In genomic region chr8:106606601-106607145, GRCm38 (mm10) we compare ENCODE assay signal across 18 mouse cellular contexts. TPM values are rescaled to one million over a fixed set of nuclear protein-coding genes. Genes with fewer than 3 reads are reported as not detected.
DNase-seq lines count a peak whose midpoint lies in the region; ATAC-seq and TF ChIP-seq lines count a peak whose summit lies in the region.
"Had no signal": no experiment of that assay in that cellular context is flagged by ENCODE, and none has a peak within 500 bp of the region (broad histone marks: within the 10 kb centered on the region; RNA-seq: fewer than 3 reads in every experiment).

No protein-coding gene starts in this region.

- no peak for DNase-seq in liver, adult 2 months (ENCODE audit: extremely low read depth, low read depth, low spot score)
- DNase-seq in liver, embryonic 11.5 days (ENCODE audit: low spot score): no peak
- peak; percentile 30 for DNase-seq in thymus, postnatal 4 days
- DNase-seq in thymus, adult 2 months: no peak
- peak; percentile 30 for DNase-seq in liver, postnatal 0 days
- DNase-seq in yolk sac, embryonic 10.5 days (ENCODE audit: low spot score): no peak
- no peak for DNase-seq in layer of hippocampus, postnatal 14 days (ENCODE audit: low spot score in 2 of 2)
- DNase-seq: cerebellum, postnatal 14 days; heart, postnatal 14 days; kidney, adult 18-20 months; kidney, postnatal 36 days; right cerebral cortex, postnatal 25 days; thymus, adult 18-20 months had no signal

- H3K9me3 ChIP-seq in liver, embryonic 11.5 days (ENCODE audit: control insufficient read depth, low read length): no peaks in the 10 kb centered on the region
- no peaks in the 10 kb centered on the region for H3K9me3 ChIP-seq in liver, postnatal 0 days (ENCODE audit: low read length)
- H3K9me3 ChIP-seq: embryonic facial prominence, embryonic 10.5 days; forebrain, embryonic 13.5 days; hindbrain, embryonic 15.5 days; midbrain, embryonic 13.5 days had no signal

- H3K4me2 ChIP-seq in liver, embryonic 11.5 days: no peak overlapping the region
- H3K4me2 ChIP-seq in liver, postnatal 0 days (ENCODE audit: low read depth, low read length): peak overlapping the region; percentile 51
- H3K4me2 ChIP-seq: forebrain, embryonic 13.5 days; heart, embryonic 11.5 days; hindbrain, embryonic 15.5 days; midbrain, embryonic 13.5 days had no signal

- no peak overlapping the region; the same call in 1 of the 2 replicates for H3K9ac ChIP-seq in liver, adult 2 months (ENCODE audit: low read depth, low read length)
- H3K9ac ChIP-seq in liver, embryonic 11.5 days (ENCODE audit: low read depth, low read length): no peak overlapping the region
- no peak overlapping the region for H3K9ac ChIP-seq in liver, postnatal 0 days (replicated peaks)
- H3K9ac ChIP-seq: forebrain, embryonic 13.5 days; hindbrain, embryonic 15.5 days; midbrain, embryonic 13.5 days had no signal

- H3K4me1 ChIP-seq in liver, adult 2 months (ENCODE audit: control insufficient read depth, insufficient read depth, low read length): peaks cover 17% of the 10 kb centered on the region
- H3K4me1 ChIP-seq in liver, embryonic 11.5 days (replicated peaks; ENCODE audit: control insufficient read depth, insufficient read depth, low read length): peaks cover 10% of the 10 kb centered on the region; the same call in 1 of the 2 replicates
- H3K4me1 ChIP-seq in thymus, adult 2 months (replicated peaks; ENCODE audit: control insufficient read depth, insufficient read depth, low read length): peaks cover 25% of the 10 kb centered on the region
- H3K4me1 ChIP-seq in liver, postnatal 0 days (ENCODE audit: insufficient read depth): peaks cover 21% of the 10 kb centered on the region

- H3K36me3 ChIP-seq in liver, adult 2 months (ENCODE audit: control insufficient read depth, insufficient read depth, low read length): no peaks in the 10 kb centered on the region
- H3K36me3 ChIP-seq in liver, embryonic 11.5 days (ENCODE audit: control insufficient read depth, insufficient read depth, low read length): no peaks in the 10 kb centered on the region
- no peaks in the 10 kb centered on the region for H3K36me3 ChIP-seq in thymus, adult 2 months (ENCODE audit: control insufficient read depth, insufficient read depth, low read length)
- no peaks in the 10 kb centered on the region for H3K36me3 ChIP-seq in liver, postnatal 0 days (replicated peaks; ENCODE audit: insufficient read depth, low read length)
- H3K36me3 ChIP-seq: embryonic facial prominence, embryonic 10.5 days; hindbrain, embryonic 15.5 days; midbrain, embryonic 13.5 days had no signal

- 0 out of 2 replicates have a peak, but pooled peaks cover 3% of the 10 kb centered on the region for H3K27me3 ChIP-seq in liver, adult 2 months (ENCODE audit: control insufficient read depth, insufficient read depth, low read length)
- H3K27me3 ChIP-seq in liver, embryonic 11.5 days (replicated peaks; ENCODE audit: control insufficient read depth, insufficient read depth, low read length): peaks cover 54% of the 10 kb centered on the region
- peaks cover 5% of the 10 kb centered on the region; the same call in 1 of the 2 replicates for H3K27me3 ChIP-seq in thymus, adult 2 months (ENCODE audit: control insufficient read depth, insufficient read depth, low read length)
- H3K27me3 ChIP-seq in liver, postnatal 0 days (ENCODE audit: insufficient read depth, low read length): peaks cover 29% of the 10 kb centered on the region

- TF ChIP-seq EP300 in liver, postnatal 0 days (IDR thresholded peaks at IDR 0.05; ENCODE audit: low read depth): no peak

- peak overlapping the region; percentile 22 for H3K27ac ChIP-seq in liver, adult 2 months (replicated peaks; ENCODE audit: insufficient read depth, low read depth, low read length)
- H3K27ac ChIP-seq in liver, embryonic 11.5 days (ENCODE audit: low read depth, low read length): no peak overlapping the region
- no peak overlapping the region for H3K27ac ChIP-seq in thymus, adult 2 months (ENCODE audit: control insufficient read depth, insufficient read depth, low read length)
- peak overlapping the region; percentile 91 for H3K27ac ChIP-seq in liver, postnatal 0 days (ENCODE audit: low read depth)
- H3K27ac ChIP-seq: embryonic facial prominence, embryonic 10.5 days; forebrain, embryonic 13.5 days; hindbrain, embryonic 15.5 days; midbrain, embryonic 13.5 days had no signal

- no peak overlapping the region for H3K4me3 ChIP-seq in liver, adult 2 months (ENCODE audit: insufficient read depth, low read depth, low read length)
- H3K4me3 ChIP-seq in liver, embryonic 11.5 days (ENCODE audit: low read depth, low read length): no peak overlapping the region
- no peak overlapping the region for H3K4me3 ChIP-seq in thymus, adult 2 months (ENCODE audit: control insufficient read depth, insufficient read depth, low read length)
- no peak overlapping the region for H3K4me3 ChIP-seq in liver, postnatal 0 days (ENCODE audit: low read depth, low read length)
- H3K4me3 ChIP-seq: embryonic facial prominence, embryonic 10.5 days; forebrain, embryonic 13.5 days; hindbrain, embryonic 15.5 days; midbrain, embryonic 13.5 days had no signal

- TF ChIP-seq CTCF in liver, adult 2 months (IDR thresholded peaks at IDR 0.05; ENCODE audit: low read depth, low read length): no peak
- TF ChIP-seq CTCF in thymus, adult 2 months (IDR thresholded peaks at IDR 0.05; ENCODE audit: borderline replicate concordance, control insufficient read depth, extremely low read depth, insufficient read depth, low read length, poor library complexity): no peak
- no peak for TF ChIP-seq CTCF in liver, postnatal 0 days (IDR thresholded peaks at IDR 0.05; ENCODE audit: low read depth)

- TF ChIP-seq POLR2A in liver, adult 2 months (IDR thresholded peaks at IDR 0.05; ENCODE audit: extremely low read depth, insufficient read depth, low read length): no peak
- no peak for TF ChIP-seq POLR2A in thymus, adult 2 months (IDR thresholded peaks at IDR 0.05; ENCODE audit: control insufficient read depth, extremely low read depth, insufficient read depth, low read length, poor library complexity)

- ATAC-seq in liver, embryonic 11.5 days (replicated peaks; ENCODE audit: low FRiP score): no peak
- ATAC-seq in liver, postnatal 0 days: no peak
- ATAC-seq: forebrain, embryonic 13.5 days; midbrain, embryonic 13.5 days had no signal

- WGBS in liver, adult 2 months: 17% methylated on average over 15 of the region's 15 CpGs
- WGBS in liver, embryonic 11.5 days: 24% methylated on average over 15 of the region's 15 CpGs
- 36% methylated on average over 15 of the region's 15 CpGs for WGBS in thymus, adult 2 months
- WGBS in liver, postnatal 0 days (ENCODE audit: insufficient replicate concordance): 23% methylated on average over 15 of the region's 15 CpGs

- H3K79me2 ChIP-seq in liver, adult 2 months (ENCODE audit: control insufficient read depth, insufficient read depth, low read length): peaks cover 3% of the 10 kb centered on the region; the same call in 1 of the 2 replicates

RNA-seq across cellular contexts. Expression of gene Cdh1, which starts 3.5 kb away (rescaled TPM):
- 17.5 and 29.9 TPM in 2 replicates for total RNA-seq in liver, adult 2 months (2014; rRNA removed)
- 8.8 and 19.8 TPM in 2 replicates for polyA plus RNA-seq in liver, adult 2 months (2012; rRNA removed)
- 11.0 and 11.8 TPM in 2 replicates for polyA plus RNA-seq in liver, embryonic 11.5 days (2014; fragmentation: Nextera tagmentation; extraction: Ambion mirVana)
- 23.5 TPM in 2 replicates for polyA plus RNA-seq in thymus, adult 2 months (2012; rRNA removed)
- polyA plus RNA-seq in liver, postnatal 0 days (2015; fragmentation: Nextera tagmentation; extraction: Ambion mirVana): 25.0 and 28.8 TPM in 2 replicates
- total RNA-seq in layer of hippocampus, postnatal 14 days (2021): under 1 TPM; 0.24 to 0.35 TPM

RNA-seq across cellular contexts. Expression of gene Gm10073, which starts 33.4 kb away (rescaled TPM):
- 11.3 and 12.4 TPM in 2 replicates for total RNA-seq in liver, adult 2 months (2014; rRNA removed)
- polyA plus RNA-seq in liver, adult 2 months (2012; rRNA removed): 64.6 and 78.5 TPM in 2 replicates
- polyA plus RNA-seq in liver, embryonic 11.5 days (2014; fragmentation: Nextera tagmentation; extraction: Ambion mirVana): 11.9 and 15.4 TPM in 2 replicates
- 69.5 and 76.2 TPM in 2 replicates for polyA plus RNA-seq in thymus, adult 2 months (2012; rRNA removed)
- polyA plus RNA-seq in liver, postnatal 0 days (2015; fragmentation: Nextera tagmentation; extraction: Ambion mirVana): 7.2 and 7.3 TPM in 2 replicates
- 100 to 1,000 TPM in 1 of 2 experiments, 10 to 100 TPM in 1; 83.2 to 104 TPM for total RNA-seq in layer of hippocampus, postnatal 14 days (2021)

Comparison
In these comparisons a context has a peak if more than half of its experiments do, and no peak if none do; other contexts are left out.
1. DNase-seq: peak in thymus, postnatal 4 days (single experiment) and liver, postnatal 0 days (single experiment); none in liver, adult 2 months (single experiment), liver, embryonic 11.5 days (single experiment), thymus, adult 2 months (single experiment), yolk sac, embryonic 10.5 days (single experiment) and layer of hippocampus, postnatal 14 days (0 of 2).
2. H3K27ac ChIP-seq: peak in liver, adult 2 months (single experiment) and liver, postnatal 0 days (single experiment); none in liver, embryonic 11.5 days (single experiment) and thymus, adult 2 months (single experiment).